Mouse (Mus musculus): ENCODE measurements around the gene Gm28308. TPM values are rescaled to one million over a fixed set of nuclear protein-coding genes. Genes with fewer than 3 reads are reported as not detected.
A peak's percentile ranks its signal among the peaks of the same experiment; 100 is the strongest.

Gm28308 gene
- total RNA-seq, 2 experiments from 2014 or later, result 0.39 TPM; not detected in 1

DNA sequence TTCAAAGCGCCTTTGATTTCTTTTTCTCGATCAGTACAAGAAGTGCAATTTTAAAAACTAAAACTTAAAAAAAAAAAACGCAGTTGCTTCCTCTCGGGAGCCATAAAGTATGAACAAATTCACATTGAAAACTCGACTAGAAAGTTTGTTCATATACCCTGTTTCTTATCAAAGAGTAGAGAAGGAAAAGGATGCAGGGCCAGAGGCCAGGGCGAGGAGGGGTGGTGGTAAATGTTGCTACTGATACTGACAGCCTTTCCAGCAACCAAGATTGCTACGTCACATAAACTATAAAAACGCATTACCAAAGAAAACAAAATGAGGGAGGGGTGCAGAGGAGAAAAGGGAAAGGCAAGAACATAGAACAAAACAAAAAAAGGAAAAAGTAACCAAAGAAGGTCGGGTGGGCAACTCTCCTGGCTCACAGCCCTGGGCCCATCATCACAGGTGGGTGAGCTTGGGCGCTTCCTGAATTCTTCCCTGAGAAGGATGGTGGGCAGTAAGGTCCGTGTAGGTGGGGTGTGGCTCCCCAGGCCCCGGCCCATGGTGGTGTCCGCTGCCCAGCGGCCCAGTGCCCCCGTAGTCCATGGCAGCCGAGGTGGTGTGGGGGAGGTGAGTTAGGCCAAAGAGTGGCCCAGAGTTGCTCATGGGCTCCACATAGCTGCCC is 43.5 kb downstream of the Gm28308 start:
- no peak for DNase-seq (ENCODE audit: low spot score)

DNA sequence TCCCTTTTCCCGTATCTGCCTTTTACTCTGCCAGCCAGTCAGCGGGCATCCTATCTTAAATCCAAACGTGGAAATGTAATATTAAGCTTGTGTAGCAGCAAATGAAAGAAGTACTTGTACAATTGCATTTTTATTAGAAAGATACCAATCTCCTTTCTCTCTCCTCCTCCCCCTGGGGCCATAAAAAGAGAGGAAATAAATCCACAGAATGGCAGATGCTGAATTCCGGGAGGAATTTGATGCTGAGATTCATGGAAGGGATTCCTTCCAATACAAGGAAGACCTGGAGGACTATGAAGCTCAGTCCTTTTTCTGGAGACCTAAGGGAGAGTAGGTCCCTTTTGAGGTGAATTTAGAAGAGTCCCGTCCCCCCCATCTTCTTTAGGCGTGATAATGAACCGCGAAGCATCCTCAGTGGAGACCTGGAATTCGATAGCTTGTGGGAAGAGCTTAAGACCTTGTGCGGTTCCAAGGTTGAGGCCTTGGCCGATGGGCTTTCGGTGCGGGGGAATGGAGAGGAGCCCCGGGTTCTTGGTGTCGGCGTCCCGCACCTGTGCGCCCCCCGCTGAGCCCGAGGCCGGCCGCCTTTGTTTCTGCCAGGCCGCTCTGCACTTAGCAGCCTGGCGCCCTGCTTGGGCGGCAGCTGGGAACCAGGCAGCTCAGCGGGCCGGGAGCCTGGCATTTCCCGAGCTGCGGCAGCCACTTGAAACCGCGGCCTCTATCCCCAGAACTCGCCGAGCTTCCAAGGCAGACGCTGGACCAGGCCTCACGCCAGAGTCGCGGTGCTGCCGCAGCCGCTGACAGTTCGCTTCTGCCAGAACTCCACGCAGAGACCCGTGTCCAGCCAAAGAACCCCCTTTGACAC is 44.7 kb downstream of the Gm28308 start:
- DNase-seq (ENCODE audit: low spot score), result peak; percentile 36

DNA sequence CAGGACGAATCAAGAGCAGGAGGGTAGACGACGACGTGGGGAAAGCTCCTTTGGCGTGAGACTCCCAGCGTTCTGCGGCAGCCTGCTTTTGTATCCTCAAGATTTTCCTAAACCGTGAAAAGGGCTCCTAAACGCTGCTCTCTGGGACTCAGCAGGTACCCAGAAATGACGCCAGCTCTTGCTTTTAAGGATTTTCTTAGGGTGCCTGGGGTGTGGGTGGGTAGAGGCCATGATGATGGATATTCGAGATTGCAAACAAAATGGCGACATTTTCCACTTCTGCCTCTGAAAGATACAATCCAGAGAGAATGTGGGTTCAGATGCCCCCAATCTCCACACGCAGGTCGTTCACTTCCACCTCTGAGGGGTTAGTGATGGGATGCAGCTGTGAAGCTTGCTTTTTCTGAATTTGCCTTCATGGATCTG is 45.4 kb downstream of the Gm28308 start:
- DNase-seq (ENCODE audit: low spot score), result no peak

DNA sequence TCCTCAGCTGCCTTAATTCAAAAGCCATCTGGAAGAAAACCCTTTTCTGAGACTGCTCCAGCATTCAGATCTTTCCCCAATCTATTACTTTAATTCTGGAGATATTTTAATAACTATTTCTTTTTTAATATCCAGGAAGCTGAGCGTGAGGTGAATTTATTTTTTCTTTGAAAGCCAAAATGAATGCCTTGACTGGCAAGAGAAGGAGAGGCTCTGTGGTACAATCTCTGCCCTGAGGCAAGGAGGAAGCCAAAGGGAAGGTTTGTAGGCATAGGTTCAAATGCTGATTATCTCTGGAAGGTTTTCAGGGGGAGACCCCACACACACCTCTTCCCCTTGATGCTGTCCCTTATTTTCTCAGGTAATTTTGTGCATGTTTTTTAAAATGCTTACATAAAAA is 46.0 kb downstream of the Gm28308 start:
- no peak for DNase-seq (ENCODE audit: low spot score)

DNA sequence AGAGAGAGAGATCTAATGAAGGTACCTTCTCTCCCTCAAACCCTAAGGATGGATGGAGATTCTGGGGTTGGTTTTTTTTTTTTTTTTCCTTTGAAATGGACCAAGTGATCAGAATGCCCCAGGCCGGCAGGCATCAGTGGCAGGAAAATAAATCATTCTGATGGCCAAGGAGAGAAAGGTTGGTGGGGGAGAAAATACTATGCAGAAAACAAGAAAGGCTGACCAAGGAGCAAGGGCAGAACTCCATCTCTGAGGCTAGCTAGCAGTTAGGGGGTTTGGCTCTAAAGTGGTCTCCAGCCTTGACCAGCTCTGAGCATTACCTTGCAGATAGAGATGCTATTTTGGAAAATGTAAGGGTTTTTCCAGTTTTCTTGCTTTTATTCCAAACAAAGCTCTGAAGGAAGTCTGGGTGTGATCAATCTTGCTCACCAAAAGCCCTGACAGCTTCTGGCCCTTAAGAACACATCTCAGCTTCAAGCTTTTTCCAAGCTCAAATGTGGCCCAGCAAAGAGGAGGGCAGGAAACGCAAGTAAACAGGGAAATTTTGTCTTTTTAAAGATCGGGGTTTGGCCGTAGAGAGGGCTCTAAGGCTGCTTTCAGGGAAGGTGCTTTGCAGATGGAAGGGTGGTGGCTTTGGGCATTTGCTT is 46.6 kb downstream of the Gm28308 start:
- DNase-seq (ENCODE audit: low spot score), result no peak

DNA sequence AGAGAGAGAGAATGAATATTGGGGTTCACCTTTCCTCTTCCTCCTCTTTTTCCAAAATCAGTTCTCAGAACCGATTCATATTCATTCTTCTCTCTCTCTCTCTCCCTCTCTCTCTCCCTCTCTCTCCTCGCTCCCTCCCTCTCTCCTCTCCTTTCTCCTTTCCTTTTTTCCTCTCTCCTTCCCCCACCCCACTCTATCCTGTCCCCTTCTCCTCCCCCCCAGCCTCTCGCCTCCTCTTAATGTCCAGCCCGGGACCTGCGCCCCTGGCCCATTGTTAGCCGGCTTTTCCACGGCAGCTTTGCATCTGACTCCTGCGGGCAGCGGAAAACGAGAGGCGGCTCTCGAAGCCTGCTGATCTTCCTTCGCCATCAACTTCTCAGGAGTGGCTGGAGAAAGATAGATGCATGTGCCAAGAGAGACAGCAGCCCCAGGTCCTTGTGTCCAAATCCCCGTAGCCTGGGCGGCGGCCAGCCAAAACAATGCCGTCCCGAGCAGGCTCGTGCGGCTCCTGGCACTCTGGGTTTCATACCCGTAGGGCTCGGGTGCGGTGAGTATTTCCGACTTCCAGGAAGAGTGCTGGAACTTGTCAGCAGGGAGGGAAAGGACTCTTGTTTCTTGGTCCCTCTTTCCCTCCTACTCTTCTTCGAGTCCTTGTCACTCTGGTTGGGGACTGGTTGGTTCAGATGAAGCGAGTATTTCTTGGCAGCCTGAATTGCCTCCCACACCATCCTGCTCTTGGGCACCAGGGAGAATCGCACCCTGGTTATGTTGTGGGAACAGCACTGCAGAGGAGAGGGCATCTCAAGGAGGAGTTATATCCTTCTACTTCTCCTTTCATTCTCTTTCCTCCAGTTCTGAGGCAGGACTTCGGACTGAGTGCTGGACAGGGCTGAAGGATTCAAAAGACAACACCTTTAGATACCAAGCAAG is 47.4 kb downstream of the Gm28308 start:
- no peak for DNase-seq (ENCODE audit: low spot score)

DNA sequence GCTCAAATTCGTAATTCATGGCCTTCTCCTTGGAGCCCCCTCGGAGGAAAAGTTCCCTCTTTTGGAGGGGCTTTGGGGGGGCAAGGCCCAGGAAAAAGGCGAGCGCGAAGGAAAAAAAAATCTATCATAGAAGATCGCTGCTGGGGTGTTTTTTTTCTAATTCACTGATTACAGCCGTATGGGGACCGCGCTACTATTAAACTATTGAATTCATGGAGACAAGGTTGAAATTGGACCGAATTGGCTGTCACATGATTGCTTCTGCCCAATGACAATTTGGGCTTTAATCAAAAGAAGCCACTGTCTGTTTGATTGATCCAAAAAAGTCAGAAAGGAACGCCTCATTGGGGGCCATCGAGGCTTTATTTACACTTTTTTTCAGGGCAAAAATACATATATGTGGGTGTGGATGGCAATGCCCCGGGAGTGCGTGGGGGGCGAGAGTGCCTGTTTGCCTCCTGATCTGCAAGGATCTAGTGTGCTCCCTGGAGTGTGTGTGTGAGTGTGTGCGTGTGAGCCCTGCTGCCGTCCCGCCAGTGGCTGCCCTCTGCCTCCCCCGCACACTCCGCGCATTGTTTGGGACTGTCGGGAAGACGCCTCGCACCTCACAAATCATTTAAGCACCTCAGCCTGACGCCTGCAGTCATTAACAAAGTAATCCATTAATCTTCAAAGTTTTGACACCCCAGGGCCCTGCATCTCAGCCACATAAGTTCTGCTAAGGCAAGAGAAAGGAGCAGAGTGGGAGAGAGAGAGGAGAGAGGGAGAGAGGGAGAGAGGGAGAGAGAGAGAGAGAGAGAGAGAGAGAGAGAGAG is 48.3 kb downstream of the Gm28308 start, which contains the start of gene Hoxa2:
Gene Hoxa2 (minus strand): TSS at position 206 of the 815 bp plus-strand sequence.
- no peak for DNase-seq (ENCODE audit: low spot score)

DNA sequence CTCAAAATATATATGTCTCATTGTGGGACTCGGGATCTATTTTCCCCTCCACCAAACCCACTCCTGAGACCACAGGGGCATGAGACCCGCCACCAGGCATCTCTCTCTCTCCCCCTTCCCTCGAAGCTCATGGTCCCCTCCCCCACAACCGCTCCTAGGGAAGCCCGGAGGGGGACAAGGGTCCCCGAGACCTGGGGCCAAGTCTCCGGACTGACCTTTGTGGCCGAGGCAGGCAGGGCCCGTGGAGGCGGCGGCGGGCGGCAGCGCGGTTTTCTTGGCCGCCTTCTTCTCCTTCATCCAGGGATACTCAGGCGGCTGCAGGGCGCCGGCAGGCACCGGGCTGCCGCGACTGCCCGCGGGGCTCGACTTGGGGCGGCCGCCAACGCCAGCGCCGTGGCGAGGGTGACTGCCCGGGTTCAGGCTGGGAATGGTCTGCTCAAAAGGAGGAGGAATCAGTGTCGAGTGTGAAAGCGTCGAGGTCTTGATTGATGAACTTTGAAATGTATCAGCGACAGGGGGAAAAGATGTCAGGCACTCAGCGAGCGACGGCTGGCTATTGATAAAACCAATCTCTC is 49.0 kb downstream of the Gm28308 start:
- DNase-seq (ENCODE audit: low spot score), result no peak

DNA sequence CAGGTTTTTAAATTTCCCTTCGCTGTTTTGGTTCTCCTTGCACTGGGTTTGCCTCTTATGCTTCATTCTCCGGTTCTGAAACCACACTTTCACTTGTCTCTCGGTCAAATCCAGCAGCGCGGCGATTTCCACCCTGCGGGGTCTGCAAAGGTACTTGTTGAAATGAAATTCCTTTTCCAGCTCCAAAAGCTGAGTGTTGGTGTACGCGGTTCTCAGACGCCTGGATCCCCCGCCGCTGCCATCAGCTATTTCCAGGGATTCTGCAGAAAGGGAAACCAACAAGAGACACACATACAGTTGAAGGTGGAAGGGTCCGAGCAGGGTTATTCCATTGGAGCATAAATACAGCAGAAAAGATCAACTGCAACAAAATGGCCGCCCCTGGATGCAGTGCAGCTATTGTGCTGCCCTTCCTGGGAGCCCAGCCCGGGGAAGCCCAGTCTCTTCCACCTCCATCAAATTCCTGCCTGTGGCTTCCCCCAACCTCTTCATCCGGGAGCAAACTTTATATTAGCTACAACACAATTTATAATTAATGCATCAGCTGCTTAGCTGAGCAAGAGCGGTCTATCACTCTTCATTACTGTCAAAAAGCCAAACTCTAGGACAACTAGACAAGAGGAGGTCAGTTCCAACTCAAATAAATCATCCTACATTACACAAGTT is 49.6 kb downstream of the Gm28308 start:
- DNase-seq (ENCODE audit: low spot score), result no peak

DNA sequence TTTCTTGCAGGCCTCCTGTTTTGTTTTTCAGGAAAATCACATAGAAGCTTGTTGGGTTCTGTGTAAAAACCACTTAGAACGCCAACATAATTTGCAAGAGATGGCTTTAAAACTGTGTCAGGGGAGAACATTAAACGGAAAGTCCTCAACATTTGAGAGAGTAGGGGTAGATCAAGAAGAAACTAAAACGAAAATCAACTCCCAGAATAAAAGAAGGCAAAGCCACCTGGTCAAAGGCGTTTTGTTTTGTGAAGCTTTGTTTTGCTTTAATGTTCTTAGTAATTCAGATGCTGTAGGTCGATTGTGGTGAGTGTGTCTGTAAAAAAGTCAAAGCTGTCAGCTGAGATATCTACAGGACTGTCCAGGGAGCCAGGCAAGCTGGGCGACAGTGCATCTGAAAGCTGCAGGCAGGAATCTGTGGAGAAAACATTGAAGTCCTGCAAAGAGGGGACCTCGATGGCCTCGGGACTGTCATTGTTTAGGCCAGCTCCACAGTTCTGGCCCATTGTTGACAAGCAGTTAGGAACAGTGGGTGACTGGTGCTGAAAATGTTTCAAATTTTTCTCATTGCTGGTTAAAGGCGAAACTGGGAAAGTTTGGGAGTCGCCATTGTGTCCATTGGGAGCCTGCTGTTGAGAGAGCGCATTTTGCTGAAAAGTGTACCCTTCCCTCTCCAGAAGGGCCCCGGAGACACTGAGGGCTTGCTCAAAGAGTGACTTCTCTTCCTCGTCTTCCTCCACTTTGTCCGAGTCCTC is 50.4 kb downstream of the Gm28308 start:
- DNase-seq (ENCODE audit: low spot score), result no peak

DNA sequence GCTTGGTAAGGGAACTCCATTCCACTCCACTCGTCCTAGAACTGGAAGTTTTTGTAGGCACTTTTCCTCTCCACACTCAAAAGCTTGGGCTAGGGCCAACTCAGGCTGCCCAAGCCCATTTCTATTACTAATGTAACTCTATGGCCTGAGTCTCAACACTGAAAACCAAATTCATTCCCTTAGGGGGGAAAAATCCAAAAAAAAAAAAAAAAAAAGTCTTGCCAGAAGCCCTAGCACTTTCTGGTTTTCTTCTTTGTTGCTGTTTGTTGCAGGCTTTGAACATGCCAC is 51.1 kb downstream of the Gm28308 start:
- DNase-seq (ENCODE audit: low spot score), result no peak

DNA sequence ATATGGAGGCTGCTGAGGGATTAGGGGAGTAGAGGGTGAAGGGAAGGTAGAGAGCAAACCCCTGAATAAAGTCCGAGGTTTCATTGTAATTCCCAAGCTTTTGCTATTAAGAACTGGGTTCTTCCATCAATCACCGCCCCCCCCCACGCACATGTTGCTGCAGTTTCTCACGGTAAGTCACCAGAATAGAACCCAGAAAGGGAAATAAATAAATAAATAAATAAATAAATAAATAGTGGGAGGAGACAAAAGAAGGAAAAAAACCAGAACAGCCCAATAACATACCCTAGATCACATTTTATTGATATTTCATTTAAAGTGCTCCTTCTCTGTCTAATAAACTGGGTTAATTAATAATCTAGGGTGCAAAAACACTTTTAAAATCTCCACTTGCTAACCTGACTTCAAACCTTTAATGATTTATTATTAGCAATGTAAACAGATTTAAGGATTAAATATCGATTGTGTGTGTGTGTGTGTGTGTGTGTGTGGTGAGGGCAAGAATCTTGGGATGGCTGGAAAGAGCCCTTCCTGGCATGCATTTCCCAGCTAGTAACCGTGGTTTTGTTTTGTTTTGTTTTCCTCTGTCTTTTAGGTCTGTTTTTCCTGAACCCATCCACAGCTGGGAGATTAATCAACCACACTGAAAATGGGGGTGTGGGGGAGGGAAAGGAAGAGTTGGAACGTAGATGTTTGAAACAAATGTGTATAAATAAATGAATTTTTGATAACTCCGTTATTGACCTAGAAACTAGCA is 51.6 kb downstream of the Gm28308 start:
- DNase-seq (ENCODE audit: low spot score), result no peak

DNA sequence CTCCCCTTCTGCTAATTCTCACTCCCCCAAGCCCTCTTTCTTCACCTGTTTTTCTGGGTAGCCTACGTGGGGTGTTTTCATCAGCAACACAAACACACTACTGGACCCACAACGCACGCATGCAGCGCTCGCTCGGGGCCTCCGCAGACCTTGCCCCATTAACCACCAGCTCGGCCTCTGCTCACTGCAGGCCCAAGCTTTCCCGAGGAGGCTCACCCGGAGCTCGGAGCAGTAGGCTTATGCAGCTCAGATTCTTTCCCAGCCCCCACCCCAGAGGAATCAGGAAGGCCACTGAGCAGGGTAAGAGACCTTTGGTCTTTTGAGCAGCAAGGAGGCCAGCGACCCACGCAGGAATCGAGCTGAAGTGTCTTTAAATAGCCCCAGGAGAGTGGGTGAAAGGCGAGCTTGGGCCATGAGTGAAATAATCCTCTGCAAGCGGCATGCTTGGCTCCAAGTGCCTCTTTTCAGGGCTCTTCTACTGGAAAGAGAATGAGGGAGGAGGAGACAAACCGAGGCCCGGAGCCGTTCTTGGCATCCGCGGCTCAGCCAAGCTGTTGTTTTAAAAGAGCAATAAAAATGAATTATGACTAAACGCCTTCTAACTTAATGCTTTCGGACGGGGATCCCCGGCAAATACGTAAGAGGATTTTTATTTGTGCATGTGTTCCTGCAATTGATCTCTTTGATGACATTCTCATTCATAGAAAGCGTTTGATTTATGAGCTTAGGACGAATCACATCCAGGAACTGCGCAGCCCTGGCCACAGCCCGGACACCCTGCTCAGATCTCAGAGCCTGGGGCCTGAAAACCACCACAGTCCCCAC is 52.4 kb downstream of the Gm28308 start:
- no peak for DNase-seq (ENCODE audit: low spot score)

DNA sequence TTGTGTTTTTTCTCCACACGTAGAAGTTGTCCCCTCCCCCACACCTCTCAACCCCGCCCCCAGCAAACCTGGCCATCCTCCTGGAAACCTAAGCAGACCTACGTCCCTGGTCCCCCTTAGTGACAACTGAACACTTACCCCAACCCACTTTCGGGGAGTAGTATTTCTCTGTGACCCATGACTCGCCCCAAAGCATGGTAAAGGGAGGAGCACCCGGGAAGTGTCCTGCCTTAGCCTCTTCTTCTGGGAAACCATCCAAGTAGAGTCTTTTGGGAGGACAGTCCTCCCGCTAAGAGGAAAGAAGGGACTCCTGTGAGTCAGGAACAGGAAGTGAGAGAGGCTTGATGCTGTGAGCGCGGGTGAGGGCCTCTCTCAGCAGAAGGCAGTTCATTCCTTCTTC is 53.2 kb downstream of the Gm28308 start:
- no peak for DNase-seq (ENCODE audit: low spot score)

DNA sequence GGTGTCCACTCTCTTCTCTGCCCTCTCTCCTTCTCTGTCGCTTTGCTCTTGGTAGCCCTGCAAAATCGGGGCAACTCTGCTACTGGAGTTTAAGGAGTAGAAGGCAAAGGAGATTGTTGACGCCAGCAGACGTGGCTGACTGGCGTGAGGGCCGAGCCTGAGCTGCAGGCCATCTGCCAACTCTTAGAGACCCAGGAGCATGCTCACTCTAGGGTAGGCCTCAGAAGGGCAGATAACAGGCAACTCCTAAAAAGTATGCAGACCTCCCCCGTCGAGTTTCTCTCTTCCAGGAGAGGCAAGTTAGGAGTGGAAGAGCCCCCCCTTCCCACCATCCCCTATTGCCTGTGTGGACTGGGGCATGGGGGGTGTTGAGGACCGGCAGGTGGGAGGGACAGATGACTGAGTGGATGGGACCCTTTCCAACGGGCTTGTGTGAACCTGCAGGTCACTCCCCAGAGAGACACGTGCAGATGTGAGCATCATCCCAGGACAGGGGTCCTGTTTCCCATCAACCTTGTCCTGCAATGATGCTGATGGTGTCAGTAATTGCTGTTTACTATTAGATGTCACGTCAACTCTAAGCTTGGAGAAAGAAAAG is 53.9 kb downstream of the Gm28308 start:
- no peak for DNase-seq (ENCODE audit: low spot score)

DNA sequence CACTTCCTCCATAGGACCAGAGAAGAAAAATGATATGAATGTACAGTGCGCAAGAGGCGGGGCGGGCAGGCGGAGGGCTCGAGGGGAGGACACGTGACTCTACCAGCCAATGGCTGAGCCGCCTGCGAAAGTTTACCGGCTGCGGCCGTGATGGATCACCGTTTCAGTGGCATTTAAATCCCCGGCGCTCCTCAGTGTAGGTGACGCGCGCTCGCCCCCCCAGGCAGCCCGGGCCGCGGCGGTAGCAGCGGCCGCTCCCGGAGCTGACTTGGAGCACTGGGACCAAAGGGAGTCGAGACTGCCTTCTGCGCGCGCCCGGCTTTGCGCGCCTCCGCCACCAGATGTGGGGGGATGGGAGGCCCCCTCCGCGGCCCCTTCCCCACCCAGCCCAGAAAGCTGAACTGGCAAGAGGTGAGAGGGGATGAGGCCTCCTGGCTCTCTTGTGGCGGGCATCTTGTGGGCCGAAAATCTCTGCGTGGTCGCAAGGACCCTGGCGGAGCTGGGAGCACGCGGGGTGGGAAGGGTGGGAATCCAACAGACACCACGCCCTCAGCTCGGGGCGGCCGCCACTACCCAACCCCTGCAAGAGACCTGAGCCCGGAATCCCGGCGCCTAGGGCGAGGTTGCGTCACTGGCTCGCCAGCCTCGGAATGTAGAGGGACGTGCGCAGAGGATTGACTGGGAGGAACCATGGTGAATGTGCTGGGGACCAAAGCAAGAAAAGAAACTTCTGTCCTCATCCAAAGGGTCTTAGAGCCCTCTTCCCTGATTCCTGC is 54.7 kb downstream of the Gm28308 start, which contains the start of gene Hoxa1:
Gene Hoxa1 (minus strand): TSS at position 42 of the 776 bp plus-strand sequence.
- DNase-seq (ENCODE audit: low spot score), result peak; percentile 71
